Mouse (Mus musculus): ENCODE data around the gene Trim27.
A peak's percentile ranks its signal among the peaks of the same experiment; 100 is the strongest.

The Trim27 gene

DNA sequence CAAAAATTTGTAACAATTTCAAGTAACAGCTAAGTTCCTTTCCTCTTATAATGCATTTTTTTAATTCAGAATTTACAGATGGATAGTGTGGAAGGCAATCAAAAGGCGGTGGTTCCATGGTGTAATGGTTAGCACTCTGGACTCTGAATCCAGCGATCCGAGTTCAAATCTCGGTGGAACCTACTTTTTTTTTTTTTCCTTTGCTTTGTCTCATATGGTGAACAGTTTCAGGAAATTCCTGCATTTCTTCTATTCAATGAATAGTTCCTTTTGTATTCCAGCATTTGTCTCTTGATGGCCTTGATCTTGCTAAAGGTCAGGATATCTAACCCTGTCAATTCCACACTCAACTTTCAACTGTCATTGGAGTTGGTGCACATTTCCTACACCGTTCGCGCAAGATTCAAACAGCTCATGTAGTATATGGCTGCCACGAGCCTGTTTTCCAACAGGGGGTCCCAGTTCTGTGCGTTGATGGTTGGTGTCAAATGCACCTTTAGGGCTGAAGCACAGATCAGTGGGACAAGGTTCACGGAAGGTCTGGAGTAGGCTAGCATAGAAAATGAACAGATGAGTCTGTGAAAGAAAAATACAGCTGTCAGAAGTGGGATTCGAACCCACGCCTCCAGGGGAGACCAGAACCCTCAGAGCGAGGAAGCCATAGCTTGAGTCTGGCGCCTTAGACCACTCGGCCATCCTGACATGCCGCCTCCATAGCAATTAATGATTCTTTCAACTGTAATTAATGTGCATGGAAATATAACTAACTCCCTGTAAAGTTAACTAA lies 6.8 kb upstream of the Trim27 start:
- peak; percentile 89 for DNase-seq (ENCODE audit: low spot score)

DNA sequence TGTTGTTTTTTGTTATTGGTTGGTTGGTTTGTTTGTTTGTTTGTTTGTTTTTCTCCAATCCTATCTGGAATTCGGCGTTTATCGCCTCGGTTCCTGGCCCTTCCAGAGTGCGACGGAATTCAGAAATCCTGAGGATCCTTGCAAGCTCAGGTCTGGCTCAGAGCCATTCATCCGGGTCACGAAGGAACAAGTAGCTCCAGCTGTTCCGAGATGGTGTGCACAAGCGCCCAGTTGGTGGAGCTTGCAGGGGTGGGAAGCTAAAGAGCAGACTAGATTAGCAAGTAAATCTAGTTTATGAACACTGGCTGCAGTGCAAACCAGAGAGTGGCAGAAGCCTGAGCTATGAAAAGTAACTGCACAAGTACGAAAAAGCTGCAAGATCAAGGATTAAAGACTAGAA lies 6.2 kb upstream of the Trim27 start:
- DNase-seq (ENCODE audit: low spot score): peak; percentile 88

DNA sequence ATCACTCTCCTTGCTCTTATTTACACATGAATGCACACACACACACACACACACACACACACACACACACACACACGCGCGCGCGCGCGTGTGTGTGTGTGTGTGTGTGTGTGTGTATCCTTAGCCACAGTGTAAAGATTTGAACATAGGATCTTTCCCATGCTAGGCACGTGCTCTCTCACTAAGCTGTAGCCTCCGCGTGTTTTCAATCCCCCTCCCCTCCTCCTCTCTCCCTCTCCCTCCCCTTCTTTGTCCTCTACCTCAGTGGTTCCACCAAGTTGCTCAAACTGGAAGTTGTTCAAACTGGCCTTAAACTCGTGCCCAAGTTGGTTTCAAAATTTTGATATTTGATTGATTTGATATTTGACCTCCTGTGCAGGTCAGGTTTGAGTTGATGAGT lies 2.5 kb upstream of the Trim27 start:
- no peak for DNase-seq (ENCODE audit: low spot score)

DNA sequence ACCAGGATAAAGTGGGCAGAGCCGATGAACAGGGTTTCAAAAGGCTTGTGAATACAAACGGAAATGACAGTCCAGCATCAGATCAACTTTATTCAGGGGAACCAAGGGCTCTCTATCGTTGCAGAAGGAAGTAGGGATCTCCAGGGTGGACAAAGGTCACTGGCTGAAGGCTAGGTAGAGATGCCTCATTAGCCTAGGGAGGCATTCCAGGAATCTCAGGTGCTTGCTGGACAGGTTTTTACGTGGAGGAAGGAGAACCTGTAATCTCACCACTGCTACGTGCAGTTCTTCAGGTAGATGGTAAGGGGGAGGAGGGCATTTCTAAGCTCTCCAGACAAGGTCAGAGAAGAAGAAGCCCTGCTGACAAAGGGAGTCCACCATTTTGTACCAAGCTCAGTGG lies 1.6 kb upstream of the Trim27 start:
- peak; percentile 87 for DNase-seq (ENCODE audit: low spot score)

DNA sequence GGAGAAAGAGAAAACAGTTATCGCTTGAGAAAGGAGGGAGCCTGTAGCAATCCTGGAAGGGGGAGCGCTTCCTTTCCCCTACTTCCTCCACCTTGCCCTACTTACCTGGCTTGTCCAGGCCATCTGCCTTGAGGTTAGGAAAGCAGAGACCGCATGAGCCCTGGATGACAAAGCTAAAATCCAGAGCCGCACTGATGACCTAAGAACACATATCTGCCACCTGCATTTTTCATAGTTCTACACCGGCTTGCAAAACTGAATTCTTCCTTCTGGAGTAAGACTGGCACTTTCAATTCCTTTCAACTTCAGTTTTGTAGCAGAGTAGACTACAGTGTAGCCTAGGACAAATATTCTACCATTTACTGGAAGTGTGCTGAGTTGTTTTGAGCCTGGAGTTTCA lies 881 bp upstream of the Trim27 start:
- DNase-seq (ENCODE audit: low spot score): no peak

DNA sequence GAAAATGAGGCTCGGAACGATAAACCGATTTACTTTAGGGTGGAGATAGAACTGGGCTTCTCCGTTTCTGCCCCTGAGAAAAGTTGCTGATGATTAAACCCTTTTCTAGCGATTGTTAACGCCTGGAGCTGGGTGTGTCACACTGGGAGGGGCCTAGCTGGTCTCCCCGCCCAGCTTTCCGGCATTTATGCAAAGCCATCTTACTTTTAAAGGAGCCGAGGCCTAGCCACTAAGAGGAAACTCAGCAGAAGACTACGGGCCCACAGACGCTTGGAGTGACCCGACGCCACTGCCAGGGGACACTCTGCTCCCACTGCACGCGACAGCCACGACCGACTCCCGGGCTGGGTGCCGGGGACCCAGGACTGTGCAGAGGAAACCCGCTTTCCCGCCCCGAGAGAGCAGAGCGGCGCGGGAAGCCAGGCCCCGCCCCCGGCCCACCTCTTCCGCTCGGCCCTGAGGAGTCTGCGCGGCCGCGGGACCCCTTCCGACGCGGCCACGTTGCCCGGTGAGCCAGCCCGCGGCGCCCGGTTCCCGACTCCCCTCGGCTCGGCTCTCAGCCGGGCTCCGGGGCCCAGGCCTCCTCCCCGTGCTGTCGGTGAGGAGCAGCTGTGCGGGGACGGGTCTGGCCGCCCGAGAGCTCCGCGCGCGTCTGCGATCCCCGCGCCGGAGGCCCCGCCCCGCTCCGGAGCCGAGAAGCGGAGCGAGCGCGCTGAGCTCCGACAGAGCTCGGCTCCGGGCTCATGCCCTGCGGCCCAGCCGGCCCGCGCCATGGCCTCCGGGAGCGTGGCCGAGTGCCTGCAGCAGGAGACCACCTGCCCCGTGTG lies 692 bp downstream of the Trim27 start:
- peak; percentile 96 for DNase-seq (ENCODE audit: low spot score)

DNA sequence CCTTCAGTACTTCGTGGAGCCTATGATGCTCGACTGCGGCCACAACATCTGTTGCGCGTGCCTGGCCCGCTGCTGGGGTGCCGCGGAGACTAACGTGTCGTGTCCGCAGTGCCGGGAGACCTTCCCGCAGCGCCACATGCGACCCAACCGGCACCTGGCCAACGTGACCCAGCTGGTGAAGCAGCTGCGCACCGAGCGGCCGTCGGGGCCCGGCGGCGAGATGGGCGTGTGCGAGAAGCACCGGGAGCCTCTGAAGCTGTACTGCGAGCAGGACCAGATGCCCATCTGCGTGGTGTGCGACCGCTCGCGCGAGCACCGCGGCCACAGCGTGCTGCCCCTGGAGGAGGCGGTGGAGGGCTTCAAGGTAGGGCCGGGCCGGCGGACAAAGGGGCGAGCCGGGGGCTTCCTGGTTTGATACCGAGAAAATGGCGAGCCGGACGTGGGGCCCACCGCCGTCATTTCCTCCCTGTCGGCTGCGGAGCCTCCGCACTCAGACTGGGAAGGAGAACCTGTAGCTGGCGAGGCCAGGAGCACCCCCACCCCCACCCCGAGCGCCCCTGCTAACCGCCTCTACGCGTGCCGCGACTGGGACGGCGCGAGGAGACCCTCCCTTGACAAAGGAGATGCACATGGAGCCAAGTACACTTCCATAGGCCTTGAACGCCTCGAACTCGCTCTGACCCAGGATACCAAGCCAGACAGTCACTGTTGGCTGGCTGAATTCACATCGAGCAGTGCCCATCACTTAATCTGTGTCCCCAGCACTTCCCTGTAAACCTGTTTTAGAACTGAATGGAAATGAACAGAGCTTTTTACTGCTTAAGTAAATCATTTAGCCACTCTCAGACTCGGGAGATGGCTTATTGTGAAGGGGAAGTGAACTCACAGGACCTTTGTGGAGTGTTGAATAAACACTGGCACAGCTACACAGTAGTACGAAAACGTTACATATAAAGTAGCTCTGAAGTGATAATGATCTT lies 1.6 kb downstream of the Trim27 start:
- DNase-seq (ENCODE audit: low spot score): peak; percentile 60

DNA sequence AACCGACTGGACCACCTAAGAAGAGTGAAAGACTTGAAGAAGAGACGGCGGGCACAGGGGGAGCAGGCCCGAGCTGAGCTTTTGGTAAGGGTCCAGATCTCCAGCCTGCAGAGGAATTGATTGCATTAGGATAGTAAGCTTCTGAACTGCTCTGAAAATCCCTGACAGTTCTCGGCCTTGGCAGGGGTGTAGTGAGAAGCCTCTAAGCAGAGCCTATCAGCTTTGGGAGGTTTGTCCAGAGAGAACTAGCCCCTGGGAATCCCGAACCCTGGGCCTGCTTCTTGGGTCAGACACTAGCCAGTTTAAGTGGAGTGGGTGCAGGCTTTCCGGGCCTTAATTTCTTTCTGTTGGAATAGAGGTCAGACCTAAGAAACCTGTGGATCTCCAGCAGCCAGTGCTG lies 2.8 kb downstream of the Trim27 start:
- no peak for DNase-seq (ENCODE audit: low spot score)

DNA sequence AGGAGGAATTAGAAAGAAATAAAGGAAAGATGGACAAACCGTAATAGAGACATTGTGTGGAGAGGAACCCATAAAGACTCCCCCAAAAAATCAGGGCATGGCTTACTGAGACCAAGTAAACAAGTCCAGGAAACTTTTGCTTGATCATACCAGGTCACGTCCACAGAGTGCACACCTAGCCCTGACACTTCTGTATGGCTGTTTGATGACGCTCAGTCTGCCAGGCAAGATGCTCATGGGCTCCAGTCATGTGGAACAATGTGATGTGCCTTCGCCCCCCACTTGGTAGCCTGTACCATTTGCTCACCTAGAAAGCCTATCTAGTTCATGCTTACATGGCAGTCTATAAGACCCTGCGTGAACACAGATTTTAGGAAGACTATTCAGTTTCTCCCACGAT lies 3.8 kb downstream of the Trim27 start:
- DNase-seq (ENCODE audit: low spot score): no peak

DNA sequence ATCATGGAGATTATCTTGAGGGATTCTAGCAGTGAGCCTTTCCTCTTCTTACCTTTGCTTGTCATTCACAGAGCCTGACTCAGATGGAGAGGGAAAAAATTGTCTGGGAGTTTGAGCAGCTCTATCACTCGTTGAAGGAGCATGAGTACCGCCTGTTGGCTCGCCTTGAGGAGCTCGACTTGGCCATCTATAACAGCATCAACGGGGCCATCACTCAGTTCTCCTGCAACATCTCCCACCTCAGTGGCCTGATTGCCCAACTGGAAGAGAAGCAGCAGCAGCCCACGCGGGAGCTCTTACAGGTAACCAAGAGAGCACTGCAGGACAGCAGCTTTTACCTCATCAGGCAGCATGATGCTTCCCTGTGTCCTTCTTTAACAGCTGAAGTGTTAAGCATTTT lies 4.4 kb downstream of the Trim27 start:
- no peak for DNase-seq (ENCODE audit: low spot score)

DNA sequence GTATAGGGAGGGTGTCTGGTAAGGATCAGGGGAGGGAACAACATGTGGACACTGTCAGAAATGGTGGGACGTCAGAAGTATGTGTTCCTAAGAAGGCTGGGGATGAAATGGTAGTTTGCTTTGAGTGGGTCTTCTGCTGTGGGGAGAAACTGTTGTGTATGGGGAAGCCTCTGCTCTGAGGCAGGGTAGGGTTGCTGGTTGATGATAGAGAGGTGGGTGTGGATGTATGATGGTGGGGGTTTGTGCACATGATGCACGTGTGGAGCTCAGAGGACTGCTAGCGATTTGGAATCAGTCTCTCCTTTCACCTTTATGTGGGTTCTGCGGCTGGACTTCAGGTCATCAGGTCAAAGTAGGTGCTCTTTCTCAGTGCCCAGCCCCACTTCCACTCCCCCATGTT lies 6.3 kb downstream of the Trim27 start:
- DNase-seq (ENCODE audit: low spot score): no peak

DNA sequence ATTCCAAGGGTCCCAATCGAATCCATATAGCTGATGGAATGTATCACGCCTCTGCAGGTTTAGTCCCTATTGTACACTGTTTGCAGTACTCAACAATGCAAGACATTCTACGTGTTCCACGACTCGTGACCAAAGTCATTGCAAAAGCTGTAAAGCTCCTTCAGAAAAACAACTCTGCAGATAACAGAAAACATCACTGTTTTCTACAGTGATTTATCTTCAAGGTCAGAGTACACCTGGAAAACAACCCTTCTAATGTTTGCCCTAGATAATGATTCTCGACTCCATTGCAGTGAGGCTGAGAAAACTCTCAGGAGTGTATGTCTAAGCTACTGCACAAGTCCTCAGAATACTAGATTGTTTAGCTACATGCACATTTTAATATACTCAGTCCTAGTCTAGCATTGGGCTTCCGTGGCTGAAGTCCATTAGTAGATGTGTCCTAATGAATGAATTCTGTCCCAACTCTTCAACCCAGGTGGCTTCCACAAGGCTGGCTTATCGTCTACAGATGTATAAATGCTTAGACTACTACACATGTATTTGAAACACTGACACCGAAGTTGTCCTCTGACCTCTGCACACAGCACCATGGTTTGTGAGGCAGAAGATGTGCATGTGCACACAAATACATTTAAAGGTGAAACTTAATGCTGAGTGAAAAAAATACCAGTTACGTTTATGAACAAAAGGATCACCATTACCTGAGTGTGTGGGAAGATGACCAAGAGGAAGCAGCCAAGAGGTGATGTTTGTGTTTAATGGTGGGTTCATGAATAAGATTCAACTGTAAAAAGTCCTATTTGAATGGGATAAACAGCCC lies 16.4 kb downstream of the Trim27 start:
- peak; percentile 71 for DNase-seq (ENCODE audit: low spot score)

DNA sequence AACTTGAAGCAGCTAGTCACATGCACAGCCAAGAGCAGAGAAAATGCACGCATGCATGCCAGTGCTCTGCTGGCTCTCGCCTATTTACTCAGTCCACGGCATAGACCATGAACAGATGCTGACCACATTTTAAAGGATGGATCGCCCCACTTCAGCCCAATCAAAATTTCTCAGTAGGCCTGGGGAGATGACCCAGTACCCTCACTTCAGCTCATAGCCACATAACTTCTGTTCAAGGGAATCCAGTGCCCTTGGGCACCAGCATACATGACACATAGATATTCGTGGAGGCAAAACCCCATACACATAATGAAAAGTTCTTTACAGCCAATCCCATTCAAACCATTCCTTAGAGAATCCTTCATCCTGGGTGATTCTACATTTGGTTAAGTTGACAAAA lies 18.5 kb downstream of the Trim27 start:
- DNase-seq (ENCODE audit: low spot score): no peak

DNA sequence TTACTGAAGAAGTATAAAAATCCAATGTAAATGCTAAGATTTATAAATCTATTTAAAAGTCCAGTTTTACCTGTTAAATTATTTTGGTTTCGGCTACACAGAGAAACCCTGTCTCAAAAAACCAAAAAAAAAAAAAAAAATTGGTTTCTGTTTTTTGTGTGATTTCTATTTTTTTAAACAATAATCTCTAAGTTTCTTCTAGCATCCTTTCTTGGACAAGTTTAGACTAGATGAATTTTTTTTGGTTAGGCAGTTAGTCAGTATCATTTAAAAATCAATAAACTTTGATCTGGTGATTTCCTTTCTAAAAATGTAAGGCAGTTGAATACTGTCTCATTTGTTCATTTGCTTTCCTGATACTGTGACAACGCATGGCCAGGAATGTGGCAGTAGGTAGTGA lies 19.1 kb downstream of the Trim27 start:
- no peak for DNase-seq (ENCODE audit: low spot score)

DNA sequence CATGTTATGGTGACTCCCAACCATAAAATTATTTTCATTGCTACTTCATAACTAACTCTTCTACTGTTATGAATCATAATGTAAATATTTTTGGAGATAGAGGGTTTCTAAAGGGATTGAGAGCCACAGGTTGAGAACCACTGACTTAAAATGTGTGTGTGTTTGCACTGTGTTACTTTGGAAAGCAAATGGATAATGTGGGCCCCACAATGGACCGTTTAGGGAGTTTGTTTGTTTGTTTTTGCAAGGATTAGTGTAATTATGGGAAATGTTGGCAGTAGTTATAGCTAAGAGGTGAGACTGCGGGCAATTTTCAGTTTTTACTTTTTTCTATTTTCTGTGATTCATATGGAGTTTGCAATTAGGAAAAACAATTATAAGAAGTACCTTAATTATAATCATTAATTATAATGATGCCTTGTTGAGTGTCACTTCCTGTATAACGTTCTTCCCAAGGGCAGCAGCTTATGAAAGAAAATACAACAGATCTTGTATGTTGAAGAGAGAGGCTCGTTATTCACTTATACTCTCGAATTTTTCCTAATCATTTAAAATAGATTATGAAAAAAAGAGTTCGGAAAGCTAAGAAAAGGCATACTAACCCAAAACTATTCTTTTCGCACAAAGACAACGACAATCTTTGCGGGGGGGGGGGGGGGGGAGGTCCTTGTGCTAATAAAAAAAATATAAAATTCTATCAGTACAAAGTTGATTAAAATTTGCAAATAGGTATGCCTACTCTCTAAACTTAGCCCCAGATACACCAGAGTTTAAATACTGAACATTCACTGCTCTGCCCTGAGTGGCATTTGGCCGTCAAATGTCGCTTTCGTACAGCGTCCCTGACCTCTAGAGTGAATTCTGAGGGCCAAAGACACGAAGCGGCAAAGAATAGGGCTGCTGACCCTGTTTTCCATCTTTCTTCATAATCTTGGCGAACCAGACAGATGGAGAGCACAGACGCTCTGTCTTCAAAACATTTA lies 20.1 kb downstream of the Trim27 start:
- DNase-seq (ENCODE audit: low spot score): no peak

DNA sequence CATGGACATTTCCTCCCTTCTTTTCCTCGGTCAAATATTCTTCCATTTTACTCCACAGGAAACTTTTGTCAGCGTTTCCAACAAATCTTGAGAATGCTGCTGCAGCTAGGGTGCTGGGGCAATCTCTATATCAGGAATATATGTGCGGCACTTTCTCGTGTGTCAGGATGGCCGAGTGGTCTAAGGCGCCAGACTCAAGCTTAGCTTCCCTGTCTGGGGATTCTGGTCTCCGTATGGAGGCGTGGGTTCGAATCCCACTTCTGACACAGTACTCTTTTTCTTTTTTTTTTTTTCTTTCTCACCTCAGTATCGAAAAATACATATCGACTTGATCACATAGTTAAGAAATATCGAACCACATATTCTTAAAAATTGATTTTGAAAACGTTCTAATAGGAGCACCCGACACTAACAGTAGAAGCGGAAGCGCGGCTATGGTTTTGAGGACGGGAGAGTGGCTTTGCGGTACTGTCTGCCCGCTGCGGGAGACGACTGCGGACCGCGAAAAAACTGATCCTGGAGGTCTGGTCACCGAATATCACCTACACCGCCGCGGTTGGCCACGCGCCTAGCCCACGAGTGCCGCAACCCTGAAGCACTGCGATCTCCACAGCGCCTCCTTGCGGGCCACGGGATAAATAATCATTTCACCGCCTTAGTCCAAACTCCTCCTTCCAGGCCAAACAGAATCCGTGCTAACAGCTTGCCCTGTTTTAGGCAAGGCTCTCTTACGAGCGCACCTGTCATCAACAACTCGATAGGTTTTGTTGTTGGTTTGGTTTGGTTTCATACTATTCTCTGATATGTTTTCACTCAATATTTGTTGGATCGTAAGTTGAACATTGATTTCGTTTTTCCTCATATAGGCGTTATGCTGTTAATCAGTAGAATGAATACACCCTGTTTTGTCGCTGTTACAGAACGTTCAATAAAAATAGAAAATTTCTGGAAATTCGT lies 21.1 kb downstream of the Trim27 start:
- peak; percentile 94 for DNase-seq (ENCODE audit: low spot score)

DNA sequence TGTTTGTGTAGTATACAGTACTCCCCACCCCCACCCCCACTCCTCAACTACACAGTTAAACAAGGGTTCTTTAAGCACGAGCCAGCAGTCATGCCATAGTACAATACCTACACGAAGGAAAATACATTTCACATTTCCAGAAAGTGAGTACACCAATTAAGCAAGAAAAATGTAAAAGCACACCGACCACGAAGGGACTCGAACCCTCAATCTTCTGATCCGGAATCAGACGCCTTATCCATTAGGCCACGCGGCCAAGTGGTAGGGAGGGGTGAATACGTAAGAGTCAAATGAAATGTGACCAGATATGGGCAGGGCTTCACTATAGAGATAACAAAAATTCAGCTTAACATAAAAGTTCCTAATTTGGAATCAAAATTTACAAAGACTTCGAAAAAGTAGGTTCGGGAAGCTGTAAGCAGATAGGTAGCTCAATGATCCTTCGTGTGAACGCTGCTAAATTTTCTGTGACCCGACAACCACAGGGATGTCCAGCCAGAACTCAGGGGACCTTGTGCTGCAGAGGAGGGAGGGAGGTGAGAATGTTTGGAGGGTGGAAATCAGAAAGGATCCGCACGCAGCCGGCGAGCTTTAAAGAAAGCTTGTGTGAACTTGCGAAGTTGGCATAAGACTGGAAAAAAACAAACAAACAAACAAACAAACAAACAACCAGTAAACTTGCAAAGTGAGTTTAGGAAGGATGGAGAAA lies 36.2 kb downstream of the Trim27 start:
- peak; percentile 86 for DNase-seq (ENCODE audit: low spot score)

DNA sequence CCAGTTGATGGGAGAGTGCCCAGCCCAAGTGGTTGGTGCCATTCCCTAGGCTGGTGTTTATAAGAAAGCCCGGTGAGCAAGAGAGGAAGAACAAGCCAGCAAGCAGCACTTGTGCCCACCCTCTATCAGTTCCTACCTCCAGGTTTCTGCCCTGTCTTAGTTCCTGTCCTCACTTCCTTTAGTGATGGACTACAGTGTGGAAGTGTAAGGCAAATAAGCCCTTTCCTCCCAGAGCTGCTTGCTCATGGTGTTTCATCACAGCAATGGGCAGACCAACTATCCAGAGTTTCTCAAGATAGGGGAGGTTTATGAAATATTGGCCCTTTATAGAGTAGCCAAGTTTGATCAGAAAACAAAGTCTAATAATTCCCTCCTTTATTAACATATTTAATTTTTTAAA lies 37.5 kb downstream of the Trim27 start:
- no peak for DNase-seq (ENCODE audit: low spot score)

Data from yolk sac, embryonic 10.5 days (tissue).